Mouse (Mus musculus) E14TG2a.4 (cell line): Measurements from ENCODE around the gene Eya2.

Experiments
- CTCF ChIP-seq: conservative IDR thresholded peaks from 2 replicates; pipeline ENCODE4 v1.5.1; 2014; ENCODE audit warnings: low read length
- NANOG ChIP-seq: IDR thresholded peaks from 2 replicates; pipeline ENCODE4 v1.6.1; 2014; ENCODE audit warnings: borderline replicate concordance, low read length, mixed read lengths
- POU5F1 ChIP-seq: IDR thresholded peaks from 2 replicates; pipeline ENCODE4 v1.6.1; 2014; ENCODE audit warnings: low read length, borderline replicate concordance

GRCm38 (mm10) chr2:165740381-165740780 lies 145.5 kb downstream of the Eya2 start:
- TF ChIP-seq CTCF (no peak), NANOG (peak; percentile 8; the same call in 1 of the 2 replicates), POU5F1 (no peak)
